Mouse (Mus musculus) stomach, embryonic 14.5 days (tissue): Measurements from ENCODE around the gene Grik1. TPM values are rescaled to one million over a fixed set of nuclear protein-coding genes. Genes with fewer than 3 reads are reported as not detected.

Experiments
- ATAC-seq: fragments of 200-750 bp; cut with Nextera tagmentation; 2 replicates; pipeline ENCODE4 v1.8.0; 2017; ENCODE audit warnings: low read depth, moderate TSS enrichment; ENCODE audit not compliant: insufficient number of reproducible peaks, insufficient read depth, low FRiP score
- H3K27ac ChIP-seq: fragments of 300-500 bp; sonication (generic); 2 replicates; pipeline ENCODE4 v1.5.1; 2014; ENCODE audit warnings: mild to moderate bottlenecking, low read length, moderate library complexity, mixed read lengths
- H3K27me3 ChIP-seq: fragments of 300-500 bp; sonication (generic); 2 replicates; pipeline ENCODE4 v1.6.1; 2014; ENCODE audit warnings: low read length, control low read depth, mixed read lengths; ENCODE audit not compliant: control insufficient read depth, insufficient read depth
- H3K36me3 ChIP-seq: fragments of 300-500 bp; sonication (generic); 2 replicates; pipeline ENCODE4 v1.6.1; 2014; ENCODE audit warnings: mild to moderate bottlenecking, control low read depth, low read length, moderate library complexity, mixed read lengths; ENCODE audit not compliant: control insufficient read depth, insufficient read depth
- H3K4me1 ChIP-seq: fragments of 300-500 bp; sonication (generic); 2 replicates; pipeline ENCODE4 v1.6.1; 2014; ENCODE audit warnings: low read length, control low read depth, mixed read lengths; ENCODE audit not compliant: control insufficient read depth, insufficient read depth
- H3K4me2 ChIP-seq: fragments of 300-500 bp; sonication (generic); replicated peaks from 2 replicates; pipeline ENCODE4 v1.6.1; 2014; ENCODE audit warnings: low read depth, low read length, control low read depth
- H3K4me3 ChIP-seq: fragments of 300-500 bp; sonication (generic); 2 replicates; pipeline ENCODE4 v1.5.1; 2014; ENCODE audit warnings: low read depth, low read length, control low read depth
- H3K9ac ChIP-seq: fragments of 300-500 bp; sonication (generic); replicated peaks from 2 replicates; pipeline ENCODE4 v1.6.1; 2014; ENCODE audit warnings: low read depth, mild to moderate bottlenecking, control low read depth, low read length, moderate library complexity, mixed read lengths
- H3K9me3 ChIP-seq: fragments of 300-500 bp; sonication (generic); 2 replicates; pipeline ENCODE4 v1.6.1; 2016; ENCODE audit warnings: low read depth, low read length, control low read depth; ENCODE audit not compliant: control insufficient read depth
- WGBS: fragments of 180-500 bp; shearing (Covaris S2); extraction: QIAGEN DNeasy Blood & Tissue Kit; methylation state at CpG from one replicate; pipeline ENCODE4 v1.1.7; 2014; 5-methylcytosine and 5-hydroxymethylcytosine counted together
- polyA plus RNA-seq: library from polyadenylated mRNA; unstranded; fragments of >200 nt; fragmentation: Nextera tagmentation; extraction: Ambion mirVana; gene quantifications from 2 replicates; pipeline ENCODE4 v1.2.1, GENCODE M21; 2014

Gene Grik1
- polyA plus RNA-seq, 1 experiment from 2014 or later: 5.1 TPM

DNA sequence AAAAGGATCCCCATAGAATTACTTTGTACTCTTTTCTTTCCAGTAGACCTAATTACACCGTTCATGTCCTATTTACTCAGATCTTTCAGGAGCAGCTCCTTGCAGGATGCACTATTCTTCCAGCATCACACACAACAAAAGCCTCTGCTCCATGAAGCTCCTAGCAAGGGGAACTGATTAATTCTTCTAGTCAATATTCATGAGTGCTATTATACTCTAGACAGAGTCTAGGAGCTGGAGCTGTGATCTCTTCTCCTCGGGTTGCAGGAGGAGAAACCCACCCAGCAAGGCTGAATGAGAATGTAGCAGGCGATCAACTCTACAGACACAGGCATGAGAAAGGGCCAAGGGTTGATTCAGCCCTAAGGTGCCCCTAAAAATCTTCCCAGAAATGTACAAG, 40.2 kb downstream of the Grik1 start:
- Histone ChIP-seq H3K9ac (no peak overlapping the region), H3K27me3 (no peaks in the 10 kb centered on the region)

DNA sequence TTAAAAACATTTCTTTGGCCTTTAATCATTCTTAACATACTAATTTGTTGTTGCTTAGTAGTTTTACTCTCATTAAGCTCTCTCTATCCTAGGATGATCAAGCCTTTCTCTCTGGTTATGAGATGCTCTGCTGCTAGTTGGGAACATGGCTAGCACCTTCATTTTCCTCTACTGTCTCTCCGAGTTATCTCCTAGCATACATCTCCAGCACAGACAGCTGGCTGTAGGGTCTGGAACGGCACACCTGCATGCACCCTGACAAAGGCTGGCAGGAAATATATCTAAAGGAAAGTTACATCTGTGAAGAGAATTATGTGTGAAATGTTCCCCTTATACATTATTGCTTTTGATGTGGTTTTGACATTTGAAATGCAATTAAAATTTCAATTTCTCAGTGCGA, 42.5 kb downstream of the Grik1 start:
- no peaks in the 10 kb centered on the region for H3K27me3 ChIP-seq
- H3K27ac ChIP-seq: no peak overlapping the region
- H3K36me3 ChIP-seq: no peaks in the 10 kb centered on the region
- no peak for ATAC-seq
- 80% methylated on average over 3 of the region's 3 CpGs for WGBS
- H3K9ac ChIP-seq: no peak overlapping the region
- H3K9me3 ChIP-seq: no peaks in the 10 kb centered on the region
- H3K4me3 ChIP-seq: no peak overlapping the region
- no peaks in the 10 kb centered on the region for H3K4me1 ChIP-seq
- no peak overlapping the region for H3K4me2 ChIP-seq

More for the DNA sequence above, 40.2 kb downstream of the Grik1 start:
- no peaks in the 10 kb centered on the region for H3K4me1 ChIP-seq
- H3K9me3 ChIP-seq: no peaks in the 10 kb centered on the region
- no peak overlapping the region for H3K27ac ChIP-seq
- no peaks in the 10 kb centered on the region for H3K36me3 ChIP-seq
- 69% methylated on average over 3 of the region's 3 CpGs for WGBS
- H3K4me2 ChIP-seq: no peak overlapping the region
- ATAC-seq: no peak
- no peak overlapping the region for H3K4me3 ChIP-seq

DNA sequence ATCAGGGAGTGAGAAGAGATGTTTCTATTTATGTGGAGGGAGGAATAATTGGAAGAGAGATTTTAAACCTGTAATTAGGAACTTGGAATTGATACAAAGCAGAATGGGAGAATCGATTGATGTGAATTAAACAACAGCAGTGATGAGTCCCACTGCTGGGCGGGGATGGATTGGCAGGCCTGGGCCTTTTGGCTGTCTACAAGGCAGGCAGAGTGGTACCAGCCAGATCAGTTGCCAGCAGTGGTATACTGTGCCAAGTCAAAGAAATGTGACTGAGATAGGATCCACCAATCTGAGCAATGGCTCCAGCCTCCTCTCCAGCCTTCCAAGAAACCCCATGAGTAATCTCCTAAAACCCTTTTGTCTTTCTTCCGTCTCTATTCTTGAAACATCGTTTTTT, 45.4 kb downstream of the Grik1 start:
- H3K27me3 ChIP-seq: no peaks in the 10 kb centered on the region
- no peak overlapping the region for H3K4me3 ChIP-seq
- H3K36me3 ChIP-seq: no peaks in the 10 kb centered on the region
- ATAC-seq: no peak
- 76% methylated on average over 4 of the region's 4 CpGs for WGBS
- H3K4me2 ChIP-seq: no peak overlapping the region
- H3K4me1 ChIP-seq: no peaks in the 10 kb centered on the region
- H3K9ac ChIP-seq: no peak overlapping the region
- no peaks in the 10 kb centered on the region for H3K9me3 ChIP-seq
- no peak overlapping the region for H3K27ac ChIP-seq

DNA sequence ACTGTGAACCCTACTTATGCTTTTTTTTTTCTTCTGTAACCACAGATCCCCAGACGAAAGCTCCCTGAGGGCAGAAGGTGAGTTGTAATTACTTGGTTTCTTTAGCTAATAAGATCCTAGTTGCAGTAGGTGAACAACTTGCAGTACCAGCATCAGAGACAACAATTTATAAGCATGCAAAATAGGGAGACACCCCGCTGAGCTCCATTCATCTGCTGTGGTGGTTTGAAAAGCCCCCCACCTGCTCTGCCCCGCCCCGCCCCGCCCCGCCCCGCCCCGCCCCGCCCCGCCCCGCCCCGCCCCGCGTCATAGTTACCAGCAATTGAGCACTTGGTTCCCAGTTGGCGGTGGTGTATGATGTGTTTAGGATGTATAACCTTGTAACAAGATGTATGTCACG, 64.4 kb downstream of the Grik1 start:
- Histone ChIP-seq H3K4me2 (no peak overlapping the region), H3K4me3 (no peak overlapping the region), H3K36me3 (no peaks in the 10 kb centered on the region), H3K4me1 (no peaks in the 10 kb centered on the region), H3K9me3 (no peaks in the 10 kb centered on the region), H3K27ac (no peak overlapping the region), H3K9ac (no peak overlapping the region), H3K27me3 (no peaks in the 10 kb centered on the region)
- no peak for ATAC-seq
- WGBS: 56% methylated on average over 16 of the region's 16 CpGs

DNA sequence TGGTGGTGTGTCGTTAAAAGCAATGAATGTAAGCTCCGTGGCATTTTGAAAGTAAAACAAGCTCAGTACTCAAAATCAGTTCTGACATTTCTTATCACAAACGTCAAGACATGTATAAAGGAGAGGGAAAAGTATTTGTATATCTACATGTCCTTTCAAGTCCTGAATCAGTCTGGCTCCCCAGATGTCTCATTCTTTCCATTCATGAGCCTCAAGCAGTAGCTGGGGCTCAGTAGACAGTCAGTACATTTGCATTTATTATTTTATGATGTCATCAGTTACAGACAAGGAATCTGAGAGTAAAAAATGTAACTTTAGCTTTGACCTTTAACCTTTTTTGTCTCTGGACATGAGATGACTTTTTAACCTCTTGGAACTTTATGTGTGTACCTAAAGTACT, 68.1 kb downstream of the Grik1 start:
- no peaks in the 10 kb centered on the region for H3K4me1 ChIP-seq
- no peaks in the 10 kb centered on the region for H3K27me3 ChIP-seq
- no peaks in the 10 kb centered on the region for H3K9me3 ChIP-seq
- H3K4me2 ChIP-seq: no peak overlapping the region
- no peak overlapping the region for H3K4me3 ChIP-seq
- no peak overlapping the region for H3K27ac ChIP-seq
- no peak for ATAC-seq
- H3K36me3 ChIP-seq: no peaks in the 10 kb centered on the region
- H3K9ac ChIP-seq: no peak overlapping the region
- WGBS: 43% methylated on average over 3 of the region's 3 CpGs

DNA sequence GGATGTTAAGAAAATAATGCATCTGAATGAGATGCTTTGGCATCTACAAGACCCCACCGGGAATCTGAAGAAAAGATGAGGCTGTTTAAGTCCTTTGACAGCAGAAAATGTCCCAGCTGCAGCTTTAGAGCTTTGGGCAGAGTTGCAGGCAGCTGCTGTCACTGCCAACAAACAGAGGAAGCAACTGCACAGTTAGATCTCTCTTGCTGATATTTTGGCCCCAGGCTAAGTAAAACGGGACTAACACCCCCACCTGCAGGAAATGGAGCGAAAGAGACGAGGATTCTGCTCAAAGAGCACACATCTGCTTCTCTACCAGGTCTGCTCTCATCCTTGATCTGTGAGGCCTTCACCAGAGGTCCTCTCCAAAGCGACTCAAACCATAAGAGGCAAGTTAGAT, 77.5 kb downstream of the Grik1 start:
- no peak overlapping the region for H3K4me3 ChIP-seq
- H3K27ac ChIP-seq: no peak overlapping the region
- 54% methylated on average over 5 of the region's 5 CpGs for WGBS
- no peaks in the 10 kb centered on the region for H3K36me3 ChIP-seq
- no peaks in the 10 kb centered on the region for H3K27me3 ChIP-seq
- H3K9ac ChIP-seq: no peak overlapping the region
- H3K4me1 ChIP-seq: no peaks in the 10 kb centered on the region
- no peak for ATAC-seq
- no peaks in the 10 kb centered on the region for H3K9me3 ChIP-seq
- H3K4me2 ChIP-seq: no peak overlapping the region

DNA sequence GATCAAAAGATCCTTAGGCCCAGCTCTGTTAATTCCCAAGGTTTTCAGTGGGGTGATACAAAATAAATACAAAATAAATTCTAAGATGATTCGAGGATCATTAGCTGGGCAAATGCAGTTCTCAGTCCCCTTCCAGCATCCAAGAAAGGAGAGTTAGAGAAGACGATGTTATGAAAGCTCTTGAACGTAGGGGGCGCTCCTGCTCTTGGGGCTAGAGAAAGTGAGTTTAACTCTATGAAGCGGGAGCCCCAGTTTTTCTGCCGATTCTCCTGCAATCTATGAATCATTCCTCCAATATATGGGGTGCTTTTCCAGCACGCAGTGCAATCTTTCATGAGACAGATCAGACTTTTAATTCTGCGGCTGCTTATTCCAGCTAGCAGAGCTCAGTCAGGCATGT, 78.2 kb downstream of the Grik1 start:
- no peak overlapping the region for H3K27ac ChIP-seq
- no peak overlapping the region for H3K4me2 ChIP-seq
- no peaks in the 10 kb centered on the region for H3K36me3 ChIP-seq
- H3K27me3 ChIP-seq: no peaks in the 10 kb centered on the region
- no peaks in the 10 kb centered on the region for H3K4me1 ChIP-seq
- no peak for ATAC-seq
- WGBS: 68% methylated on average over 8 of the region's 8 CpGs
- H3K9me3 ChIP-seq: no peaks in the 10 kb centered on the region
- no peak overlapping the region for H3K9ac ChIP-seq
- H3K4me3 ChIP-seq: no peak overlapping the region

DNA sequence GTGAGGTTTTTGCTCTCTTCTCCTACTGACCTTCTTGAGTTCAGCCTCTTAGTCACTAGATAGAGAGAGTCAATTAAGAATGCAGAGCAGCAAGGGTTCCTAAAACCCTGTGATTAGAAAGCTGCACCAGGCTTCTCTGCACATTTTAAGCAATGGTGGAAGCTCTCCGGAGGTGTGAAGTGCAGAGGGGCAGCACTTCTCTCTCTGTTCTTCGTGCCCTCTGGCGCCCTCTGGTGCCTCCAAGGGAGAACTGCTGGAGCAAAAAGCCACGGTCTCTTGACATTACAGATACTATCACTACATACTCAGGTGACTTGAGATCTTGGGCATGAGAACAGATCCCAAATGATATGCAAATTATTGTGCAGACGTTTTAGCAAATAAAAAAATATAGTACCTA, 85.7 kb downstream of the Grik1 start:
- Histone ChIP-seq H3K4me2 (no peak overlapping the region), H3K9me3 (no peaks in the 10 kb centered on the region), H3K36me3 (no peaks in the 10 kb centered on the region), H3K27me3 (no peaks in the 10 kb centered on the region), H3K4me1 (no peaks in the 10 kb centered on the region), H3K27ac (no peak overlapping the region), H3K9ac (no peak overlapping the region), H3K4me3 (no peak overlapping the region)
- peak; percentile 33; the same call in 1 of the 2 replicates for ATAC-seq
- WGBS: 2% methylated on average over 5 of the region's 5 CpGs

DNA sequence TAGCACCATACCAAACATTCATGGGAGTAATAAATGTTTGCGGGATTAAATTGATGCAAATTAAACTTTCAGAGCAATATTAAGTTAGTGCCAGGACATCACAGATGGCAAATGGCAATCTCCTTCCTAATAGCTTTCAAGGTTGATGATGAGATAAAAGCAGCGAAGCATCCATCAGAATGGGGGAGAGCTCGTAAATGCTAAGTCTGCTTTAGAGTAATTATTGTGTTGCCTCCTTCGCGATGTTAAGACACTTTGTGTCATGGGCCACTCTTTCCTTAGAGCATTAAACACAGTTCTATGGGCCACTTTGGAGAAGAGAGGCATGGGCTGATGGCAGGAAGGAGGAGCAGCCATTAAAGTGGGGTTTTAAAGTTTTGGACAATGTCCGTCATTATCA, 86.1 kb downstream of the Grik1 start:
- WGBS: 81% methylated on average over 6 of the region's 6 CpGs
- Histone ChIP-seq H3K4me2 (no peak overlapping the region), H3K27ac (no peak overlapping the region), H3K27me3 (no peaks in the 10 kb centered on the region), H3K9me3 (no peaks in the 10 kb centered on the region), H3K36me3 (no peaks in the 10 kb centered on the region), H3K4me1 (no peaks in the 10 kb centered on the region), H3K4me3 (no peak overlapping the region), H3K9ac (no peak overlapping the region)
- ATAC-seq: no peak
